Mouse (Mus musculus): ENCODE results near the gene Cyb561d1.

DNA sequence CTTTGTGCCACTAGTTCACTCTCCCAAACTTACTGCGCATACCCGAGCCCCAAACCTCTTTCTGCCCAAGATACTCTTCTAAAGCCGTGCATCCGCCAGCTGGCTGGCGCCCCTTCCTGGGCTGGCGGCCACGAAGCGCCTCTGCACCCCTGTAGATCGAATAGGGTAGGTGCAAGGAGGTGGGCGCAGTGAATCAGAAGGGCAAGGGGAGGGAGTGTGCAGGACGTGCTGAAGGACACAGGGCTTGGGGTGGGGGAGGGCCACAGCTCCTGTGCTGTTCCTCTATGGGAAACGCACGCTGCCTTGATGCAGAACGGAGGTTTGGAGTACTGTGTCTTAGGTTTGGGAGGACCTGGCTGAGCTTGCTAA is 9.7 kb upstream of the Cyb561d1 start, which contains the start of gene Atxn7l2:
- TF ChIP-seq POLR2AphosphoS2 (IDR thresholded peaks at IDR 0.05; ENCODE audit: insufficient read length, low read depth), result no peak
- TF ChIP-seq POLR2A (IDR thresholded peaks at IDR 0.05; ENCODE audit: insufficient read length, low read depth), result no peak
- no peak for TF ChIP-seq MYOD1 (IDR thresholded peaks at IDR 0.05; ENCODE audit: control insufficient read depth in 1 of 3, insufficient read length in 2 of 3, low read depth in 2 of 3)
- no peak for TF ChIP-seq USF1 (IDR thresholded peaks at IDR 0.05; ENCODE audit: low read depth)
- no peak for TF ChIP-seq TCF3 (IDR thresholded peaks at IDR 0.05; ENCODE audit: insufficient read length, low read depth)
- no peak for TF ChIP-seq CEBPB (IDR thresholded peaks at IDR 0.05; ENCODE audit: insufficient read depth, poor library complexity, severe bottlenecking)

All from myocyte (in vitro differentiated cells).